Mouse (Mus musculus) CH12.LX (cell line): Measurements from ENCODE around the gene Ppp1r16b. TPM values are rescaled to one million over a fixed set of nuclear protein-coding genes. Genes with fewer than 3 reads are reported as not detected.

Experiments
- DNase-seq: peaks from one replicate; pipeline ENCODE4 v3.0.0-alpha.2; 2013; ENCODE audit errors: extremely low read depth
- H3K27ac ChIP-seq: 2 replicates; pipeline ENCODE4 v1.5.1; 2012; ENCODE audit warnings: low read depth, mild to moderate bottlenecking, control low read depth, moderate library complexity; ENCODE audit not compliant: insufficient read depth
- H3K27me3 ChIP-seq: replicated peaks from 2 replicates; pipeline ENCODE3; 2012; ENCODE audit warnings: inconsistent platforms
- H3K36me3 ChIP-seq, 2 experiments: replicated peaks in 1 of 2; 2 replicates each; pipeline versions ENCODE3 to v1.6.1; 2012; ENCODE audit warnings: inconsistent platforms in 1 of 2, low read length in 1 of 2, mild to moderate bottlenecking in 1 of 2, mixed read lengths in 1 of 2, moderate library complexity in 1 of 2; ENCODE audit not compliant: control insufficient read depth in 1 of 2, insufficient read depth in 1 of 2
- H3K4me1 ChIP-seq, 2 experiments: 2 replicates each; pipeline ENCODE4 v1.6.1; 2012; ENCODE audit warnings: inconsistent platforms in 1 of 2, moderate library complexity in 1 of 2; ENCODE audit not compliant: insufficient read depth in 2 of 2, control insufficient read depth in 1 of 2
- H3K4me2 ChIP-seq: 2 replicates; pipeline ENCODE4 v1.6.1; 2012; ENCODE audit warnings: low read depth, mild to moderate bottlenecking, control low read depth; ENCODE audit not compliant: poor library complexity, insufficient read depth, severe bottlenecking
- H3K4me3 ChIP-seq, 3 experiments: fragments of 150-350 bp in 1 of 3; sonication (generic) in 1 of 3; replicated peaks in 1 of 3; 2 replicates each; pipeline versions ENCODE3 to v1.5.1; 2011 to 2012; ENCODE audit warnings: low read depth in 2 of 3, low read length in 2 of 3, mild to moderate bottlenecking in 2 of 3, moderate library complexity in 2 of 3, control low read depth in 1 of 3, improper control_type of control experiment in 1 of 3, inconsistent platforms in 1 of 3, mixed read lengths in 1 of 3; ENCODE audit not compliant: poor library complexity in 1 of 3
- H3K79me2 ChIP-seq: replicated peaks from 2 replicates; pipeline ENCODE4 v1.6.1; 2012; ENCODE audit warnings: mild to moderate bottlenecking, moderate library complexity; ENCODE audit not compliant: control insufficient read depth, poor library complexity, insufficient read depth, severe bottlenecking; ENCODE audit errors: extremely low read depth
- H3K9ac ChIP-seq: 2 replicates; pipeline ENCODE4 v1.6.1; 2012; ENCODE audit warnings: low read depth, mild to moderate bottlenecking, control low read depth, moderate library complexity; ENCODE audit not compliant: insufficient read depth
- H3K9me3 ChIP-seq: replicated peaks from 2 replicates; pipeline ENCODE3; 2012; ENCODE audit warnings: low read length, inconsistent platforms, mixed read lengths
- BHLHE40 ChIP-seq: IDR thresholded peaks from 2 replicates; pipeline ENCODE4 v1.6.1; 2011; ENCODE audit warnings: mild to moderate bottlenecking, low read depth, low read length, improper control_type of control experiment
- CHD1 ChIP-seq: IDR thresholded peaks from 2 replicates; pipeline ENCODE4 v1.6.1; 2012; ENCODE audit warnings: low read depth, low read length, improper control_type of control experiment, inconsistent platforms
- CHD2 ChIP-seq: IDR thresholded peaks from 2 replicates; pipeline ENCODE4 v1.6.1; 2011; ENCODE audit warnings: low read length, improper control_type of control experiment
- CTCF ChIP-seq, 2 experiments: IDR thresholded peaks in 1 of 2; conservative IDR thresholded peaks in 1 of 2; 2 replicates each; pipeline ENCODE4 v1.5.1; 2011 to 2012; ENCODE audit warnings: low read depth in 2 of 2, low read length in 2 of 2, improper control_type of control experiment in 1 of 2, inconsistent platforms in 1 of 2, mild to moderate bottlenecking in 1 of 2, moderate library complexity in 1 of 2
- E2F4 ChIP-seq: IDR thresholded peaks from 2 replicates; pipeline ENCODE4 v1.6.1; 2011; ENCODE audit warnings: low read depth, low read length, improper control_type of control experiment; ENCODE audit not compliant: insufficient replicate concordance
- ETS1 ChIP-seq: conservative IDR thresholded peaks from 2 replicates; pipeline ENCODE4 v1.6.1; 2012; ENCODE audit warnings: low read depth, mild to moderate bottlenecking, inconsistent platforms, low read length, improper control_type of control experiment, moderate library complexity
- GABPA ChIP-seq: IDR thresholded peaks from 2 replicates; pipeline ENCODE4 v1.6.1; 2012; ENCODE audit warnings: low read depth, low read length, improper control_type of control experiment, inconsistent platforms; ENCODE audit not compliant: insufficient replicate concordance
- HCFC1 ChIP-seq: IDR thresholded peaks from 2 replicates; pipeline ENCODE4 v1.6.1; 2012; ENCODE audit warnings: low read depth, mild to moderate bottlenecking, inconsistent platforms, low read length, improper control_type of control experiment
- IRF4 ChIP-seq: IDR thresholded peaks from 2 replicates; pipeline ENCODE4 v1.6.1; 2014; ENCODE audit warnings: low read depth, mild to moderate bottlenecking, inconsistent platforms, low read length, improper control_type of control experiment
- JUN ChIP-seq: IDR thresholded peaks from 2 replicates; pipeline ENCODE4 v1.6.1; 2011; ENCODE audit warnings: low read depth, mild to moderate bottlenecking, low read length, improper control_type of control experiment, moderate library complexity; ENCODE audit not compliant: insufficient read depth
- JUND ChIP-seq: conservative IDR thresholded peaks from 2 replicates; pipeline ENCODE4 v1.6.1; 2011; ENCODE audit warnings: low read depth, low read length, improper control_type of control experiment
- KAT2A ChIP-seq: IDR thresholded peaks from 2 replicates; pipeline ENCODE4 v1.6.1; 2012; ENCODE audit warnings: low read length, improper control_type of control experiment, inconsistent platforms; ENCODE audit not compliant: insufficient replicate concordance
- MAX ChIP-seq: IDR thresholded peaks from 2 replicates; pipeline ENCODE4 v1.6.1; 2011; ENCODE audit warnings: low read length, improper control_type of control experiment
- MEF2A ChIP-seq: IDR thresholded peaks from 2 replicates; pipeline ENCODE4 v1.6.1; 2014; ENCODE audit warnings: low read depth, mild to moderate bottlenecking, inconsistent platforms, low read length, improper control_type of control experiment, borderline replicate concordance
- MXI1 ChIP-seq: IDR thresholded peaks from 2 replicates; pipeline ENCODE4 v1.6.1; 2011; ENCODE audit warnings: mild to moderate bottlenecking, low read depth, low read length, improper control_type of control experiment
- MYC ChIP-seq: IDR thresholded peaks from 2 replicates; pipeline ENCODE4 v1.6.1; 2011; ENCODE audit warnings: low read depth, mild to moderate bottlenecking, improper control_type of control experiment, low read length
- NELFE ChIP-seq: IDR thresholded peaks from 2 replicates; pipeline ENCODE4 v1.6.1; 2011; ENCODE audit warnings: low read depth, low read length, improper control_type of control experiment
- NRF1 ChIP-seq: IDR thresholded peaks from 2 replicates; pipeline ENCODE4 v1.6.1; 2014; ENCODE audit warnings: low read depth, mild to moderate bottlenecking, inconsistent platforms, low read length, improper control_type of control experiment, moderate library complexity
- PAX5 ChIP-seq: IDR thresholded peaks from 2 replicates; pipeline ENCODE4 v1.6.1; 2012; ENCODE audit warnings: low read length, inconsistent platforms, mixed read lengths
- RAD21 ChIP-seq: IDR thresholded peaks from 2 replicates; pipeline ENCODE4 v1.6.1; 2011; ENCODE audit warnings: low read depth, mild to moderate bottlenecking, low read length, improper control_type of control experiment, moderate library complexity
- SIN3A ChIP-seq: IDR thresholded peaks from 2 replicates; pipeline ENCODE4 v1.6.1; 2012; ENCODE audit warnings: low read length, improper control_type of control experiment, inconsistent platforms
- SMC3 ChIP-seq: IDR thresholded peaks from 2 replicates; pipeline ENCODE4 v1.6.1; 2011; ENCODE audit warnings: low read depth, low read length, improper control_type of control experiment
- TBP ChIP-seq: conservative IDR thresholded peaks from 2 replicates; pipeline ENCODE4 v1.6.1; 2011; ENCODE audit warnings: low read depth, low read length, improper control_type of control experiment
- USF1 ChIP-seq: IDR thresholded peaks from 2 replicates; pipeline ENCODE4 v1.6.1; 2014; ENCODE audit warnings: low read depth, mild to moderate bottlenecking, inconsistent platforms, low read length, improper control_type of control experiment
- USF2 ChIP-seq: conservative IDR thresholded peaks from 2 replicates; pipeline ENCODE4 v1.6.1; 2011; ENCODE audit warnings: low read depth, low read length, improper control_type of control experiment
- ZC3H11A ChIP-seq: IDR thresholded peaks from 2 replicates; pipeline ENCODE4 v1.6.1; 2012; ENCODE audit warnings: low read depth, mild to moderate bottlenecking, inconsistent platforms, low read length, improper control_type of control experiment
- ZMIZ1 ChIP-seq: IDR thresholded peaks from 2 replicates; pipeline ENCODE4 v1.6.1; 2012; ENCODE audit warnings: low read depth, mild to moderate bottlenecking, inconsistent platforms, low read length, improper control_type of control experiment
- ZNF384 ChIP-seq: IDR thresholded peaks from 2 replicates; pipeline ENCODE4 v1.6.1; 2012; ENCODE audit warnings: low read depth, low read length, improper control_type of control experiment, inconsistent platforms
- dilution Hi-C: fragments of 300-500 bp; cut with MboI; formaldehyde crosslinking; loops from 2 replicates; pipeline ENCODE4 v1.14.3; 2020; ENCODE audit warnings: low sequenced_read_pairs; ENCODE audit not compliant: extremely low pct_unique_long_range_greater_than_20kb, extremely low pct_ligation_motif_present
- in situ Hi-C: fragments of 300-500 bp; cut with MboI; formaldehyde crosslinking; loops from 3 replicates; pipeline ENCODE4 v1.14.3; 2019; ENCODE audit warnings: low sequenced_read_pairs, low pct_ligation_motif_present, low pct_unique_long_range_greater_than_20kb, mixed read lengths
- polyA plus RNA-seq: library from polyadenylated mRNA; unstranded; fragments of >175 nt; gene quantifications from 2 replicates; pipeline ENCODE4 v1.2.1, GENCODE M21; 2012; ENCODE audit warnings: low read depth; ENCODE audit not compliant: insufficient read length
- total RNA-seq, 2 experiments: library from RNA; depleted of rRNA; stranded (reverse); fragments of 300-350 nt in 1 of 2; fragments of >200 nt in 1 of 2; gene quantifications; 2 replicates each; pipeline ENCODE4 v1.2.3; 2012 to 2014

Ppp1r16b gene
- total and polyA plus RNA-seq, 3 experiments, result 37.7 to 55.7 (median 52.0) TPM

- Histone ChIP-seq H3K27ac (peak overlapping the region; percentile 83), H3K9me3 (peaks cover 8% of the 10 kb centered on the region), H3K79me2 (peaks cover 65% of the 10 kb centered on the region), H3K9ac (peak overlapping the region; percentile 82), H3K4me2 (peak overlapping the region; percentile 87), H3K27me3 (no peaks in the 10 kb centered on the region), H3K4me1 (peaks cover 19 to 53% of the 10 kb centered on the region in 2 experiments), H3K4me3 (peak overlapping the region; percentile 85 to 97 (median 96)), H3K36me3 (peaks cover 5 to 50% of the 10 kb centered on the region in 2 experiments)
- in situ Hi-C loops (loop anchor here (5.0 to 10.0 kb wide), 2 partner anchors 46 to 64 kb away; no protein-coding TSS in a partner anchor), dilution Hi-C loops (no loop called here)
- no peak for TF ChIP-seq PAX5
- no peak; the same call in none of the 2 replicates for TF ChIP-seq MXI1
- no peak for TF ChIP-seq JUND
- TF ChIP-seq CTCF (conservative IDR thresholded peaks at IDR 0.05 in 1 of 2, IDR thresholded peaks at IDR 0.05 in 1 of 2; ENCODE audit: low read depth in 2 of 2, low read length in 2 of 2), result no peak
- no peak for DNase-seq
Observed at GRCm38 (mm10) chr2:158668433-158669010, 3.3 kb downstream of the Ppp1r16b start.

- H3K9me3 ChIP-seq, result peaks cover 8% of the 10 kb centered on the region
- H3K4me3 ChIP-seq, result peak overlapping the region; percentile 85 to 97 (median 96)
- peak overlapping the region; percentile 87 for H3K4me2 ChIP-seq
- no peaks in the 10 kb centered on the region for H3K27me3 ChIP-seq
- H3K9ac ChIP-seq, result peak overlapping the region; percentile 82; the same call in 1 of the 2 replicates
- dilution Hi-C loops (no loop called here), in situ Hi-C loops (loop anchor here (5.0 to 10.0 kb wide), 2 partner anchors 45 to 63 kb away; no protein-coding TSS in a partner anchor)
- H3K36me3 ChIP-seq, result peaks cover 5 to 54% of the 10 kb centered on the region in 2 experiments
- DNase-seq, result no peak
- peaks cover 23 to 62% of the 10 kb centered on the region in 2 experiments for H3K4me1 ChIP-seq
- peak overlapping the region; percentile 83 for H3K27ac ChIP-seq
- peaks cover 75% of the 10 kb centered on the region for H3K79me2 ChIP-seq
- TF ChIP-seq RAD21 (no peak), CHD2 (no peak), SIN3A (peak; percentile 66; the same call in 1 of the 2 replicates), ETS1 (no peak), CTCF (conservative IDR thresholded peaks at IDR 0.05 in 1 of 2, IDR thresholded peaks at IDR 0.05 in 1 of 2; ENCODE audit: low read depth in 2 of 2, low read length in 2 of 2) (no peak), USF1 (no peak), KAT2A (no peak), MYC (no peak), BHLHE40 (0 out of 2 replicates have a peak, but pooled peaks have one; percentile 7), USF2 (no peak), MXI1 (0 out of 2 replicates have a peak, but pooled peaks have one; percentile 24), MEF2A (peak; percentile 45; the same call in 1 of the 2 replicates), JUN (no peak), GABPA (no peak), NELFE (no peak), MAX (no peak), CHD1 (no peak; the same call in 1 of the 2 replicates), HCFC1 (peak; percentile 15; the same call in 1 of the 2 replicates), E2F4 (no peak), JUND (no peak), NRF1 (no peak), ZC3H11A (no peak), IRF4 (no peak), SMC3 (no peak), ZNF384 (no peak), ZMIZ1 (no peak), TBP (no peak)
Observed at GRCm38 (mm10) chr2:158669199-158670195, 4.3 kb downstream of the Ppp1r16b start.
